Mouse (Mus musculus) stomach, embryonic 15.5 days (tissue): Measurements from ENCODE around the gene Adgrb2. TPM values are rescaled to one million over a fixed set of nuclear protein-coding genes. Genes with fewer than 3 reads are reported as not detected.

ENCODE experiments used
- ATAC-seq: fragments of 200-750 bp; cut with Nextera tagmentation; 2 replicates; pipeline ENCODE4 v1.8.0; 2017; ENCODE audit warnings: low read depth, moderate number of reproducible peaks, moderate TSS enrichment; ENCODE audit not compliant: insufficient read depth, low FRiP score
- H3K27ac ChIP-seq: fragments of 300-500 bp; sonication (generic); 2 replicates; pipeline ENCODE4 v1.5.1; 2015; ENCODE audit warnings: mild to moderate bottlenecking, inconsistent platforms
- H3K27me3 ChIP-seq: fragments of 300-500 bp; sonication (generic); replicated peaks from 2 replicates; pipeline ENCODE4 v1.6.1; 2015; ENCODE audit warnings: inconsistent platforms
- H3K36me3 ChIP-seq: fragments of 300-500 bp; sonication (generic); 2 replicates; pipeline ENCODE4 v1.6.1; 2015; ENCODE audit warnings: inconsistent platforms
- H3K4me1 ChIP-seq: fragments of 300-500 bp; sonication (generic); 2 replicates; pipeline ENCODE4 v1.6.1; 2015; ENCODE audit warnings: inconsistent platforms
- H3K4me2 ChIP-seq: fragments of 300-500 bp; sonication (generic); 2 replicates; pipeline ENCODE4 v1.6.1; 2015; ENCODE audit warnings: mild to moderate bottlenecking, inconsistent platforms
- H3K4me3 ChIP-seq: fragments of 300-500 bp; sonication (generic); replicated peaks from 2 replicates; pipeline ENCODE4 v1.5.1; 2015; ENCODE audit warnings: inconsistent platforms
- H3K9ac ChIP-seq: fragments of 300-500 bp; sonication (generic); 2 replicates; pipeline ENCODE4 v1.6.1; 2015; ENCODE audit warnings: inconsistent platforms
- H3K9me3 ChIP-seq: fragments of 300-500 bp; sonication (generic); 2 replicates; pipeline ENCODE4 v1.6.1; 2016; ENCODE audit warnings: inconsistent platforms
- WGBS: fragments of 180-500 bp; shearing (Covaris S2); methylation state at CpG from one replicate; pipeline ENCODE4 v1.1.7; 2015; 5-methylcytosine and 5-hydroxymethylcytosine counted together
- polyA plus RNA-seq: library from polyadenylated mRNA; unstranded; fragments of >200 nt; fragmentation: Nextera tagmentation; extraction: Ambion mirVana; gene quantifications from 2 replicates; pipeline ENCODE4 v1.2.1, GENCODE M21; 2015

Gene Adgrb2
- polyA plus RNA-seq, 1 experiment from 2014 or later: 2.8 TPM

DNA sequence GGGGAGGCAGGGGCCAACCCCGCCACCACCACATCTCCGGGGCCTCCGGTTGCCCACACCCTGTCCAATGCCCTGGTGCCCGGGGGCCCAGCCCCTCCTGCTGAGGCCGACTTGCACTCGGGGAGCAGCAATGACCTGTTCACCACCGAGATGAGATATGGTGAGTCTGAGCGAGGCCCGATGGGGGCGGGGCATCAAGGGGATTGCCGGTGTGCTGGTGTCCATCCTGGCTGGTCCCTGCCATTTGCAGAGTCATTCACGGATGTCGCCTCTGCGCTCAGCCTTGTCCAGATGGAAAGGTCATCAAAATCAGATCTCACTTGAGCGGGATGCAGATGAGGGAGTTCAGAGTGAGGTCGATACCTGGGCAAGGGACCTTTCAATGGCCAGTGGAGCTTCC lies 8.1 kb downstream of the Adgrb2 start:
- Histone ChIP-seq H3K36me3 (no peaks in the 10 kb centered on the region), H3K9me3 (no peaks in the 10 kb centered on the region), H3K4me2 (no peak overlapping the region), H3K9ac (no peak overlapping the region), H3K4me1 (peaks cover 9% of the 10 kb centered on the region), H3K27me3 (peaks cover 9% of the 10 kb centered on the region), H3K4me3 (no peak overlapping the region), H3K27ac (no peak overlapping the region)
- 77% methylated on average over 16 of the region's 16 CpGs for WGBS
- ATAC-seq: no peak

DNA sequence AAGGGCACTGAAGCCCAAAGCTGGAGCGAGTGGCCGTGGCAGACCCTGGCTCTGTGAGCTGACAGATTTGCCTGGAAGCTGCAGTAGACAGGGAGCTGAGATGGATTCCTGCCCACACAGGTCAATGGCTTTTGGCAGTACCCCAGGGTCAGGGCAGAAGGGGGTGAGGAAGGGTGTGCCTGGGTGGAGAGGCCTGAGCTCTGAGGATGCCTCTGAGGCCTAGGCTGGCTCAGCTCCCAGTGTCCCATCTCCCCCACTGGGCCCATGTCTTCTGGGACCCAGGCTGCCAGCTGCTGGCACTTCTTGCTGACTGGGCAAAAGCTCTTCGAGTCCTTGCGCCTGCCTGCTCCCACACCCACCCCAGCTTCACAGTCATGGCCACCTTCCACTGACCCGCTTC lies 8.5 kb downstream of the Adgrb2 start:
- peaks cover 4% of the 10 kb centered on the region for H3K4me1 ChIP-seq
- H3K9ac ChIP-seq: no peak overlapping the region
- H3K4me3 ChIP-seq: no peak overlapping the region
- H3K9me3 ChIP-seq: no peaks in the 10 kb centered on the region
- no peak overlapping the region for H3K27ac ChIP-seq
- no peak overlapping the region for H3K4me2 ChIP-seq
- H3K27me3 ChIP-seq: peaks cover 5% of the 10 kb centered on the region
- ATAC-seq: no peak
- WGBS: 92% methylated on average over 5 of the region's 5 CpGs
- H3K36me3 ChIP-seq: no peaks in the 10 kb centered on the region

DNA sequence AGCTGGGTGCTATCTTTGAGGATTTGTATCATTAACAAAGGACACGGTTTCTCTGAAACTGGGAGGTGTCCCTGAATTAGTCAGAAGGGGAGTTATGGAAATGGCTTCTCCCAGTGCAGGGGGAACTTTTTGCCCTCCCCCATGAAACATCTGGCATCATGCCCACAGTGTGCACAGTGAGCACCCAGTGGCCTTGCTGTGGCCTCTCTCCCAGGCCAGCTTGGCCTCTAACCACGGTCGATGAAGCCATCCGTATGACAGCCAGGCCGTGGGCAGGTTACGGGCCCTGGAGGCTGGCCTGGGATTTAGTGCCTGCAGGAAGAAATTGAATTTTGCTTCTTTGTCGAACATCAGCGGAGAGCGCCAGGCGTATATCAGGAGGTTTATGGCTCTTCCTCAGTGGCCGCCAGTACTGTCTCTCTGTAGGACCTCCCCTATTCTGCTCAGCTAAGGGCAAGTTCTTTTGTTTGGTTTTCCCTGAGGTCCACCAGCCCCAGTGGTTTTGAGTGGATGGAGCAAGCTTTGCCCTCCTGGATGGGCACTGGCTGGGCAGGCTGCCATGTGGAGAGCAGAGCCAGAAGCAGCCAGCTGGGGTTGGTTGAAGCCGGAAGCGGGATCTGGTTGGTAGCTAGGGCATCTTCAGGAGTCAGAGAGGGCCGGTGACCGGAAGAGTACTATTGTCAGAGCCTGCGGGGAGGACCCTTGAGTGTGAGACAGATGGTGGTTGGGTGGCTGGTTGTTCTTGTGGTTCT lies 9.4 kb downstream of the Adgrb2 start:
- Histone ChIP-seq H3K27ac (no peak overlapping the region), H3K36me3 (no peaks in the 10 kb centered on the region), H3K4me1 (0 out of 2 replicates have a peak, but pooled peaks cover 2% of the 10 kb centered on the region), H3K27me3 (no peaks in the 10 kb centered on the region; the same call in 1 of the 2 replicates), H3K9me3 (no peaks in the 10 kb centered on the region), H3K9ac (no peak overlapping the region), H3K4me3 (no peak overlapping the region), H3K4me2 (no peak overlapping the region)
- no peak for ATAC-seq
- 85% methylated on average over 16 of the region's 16 CpGs for WGBS

DNA sequence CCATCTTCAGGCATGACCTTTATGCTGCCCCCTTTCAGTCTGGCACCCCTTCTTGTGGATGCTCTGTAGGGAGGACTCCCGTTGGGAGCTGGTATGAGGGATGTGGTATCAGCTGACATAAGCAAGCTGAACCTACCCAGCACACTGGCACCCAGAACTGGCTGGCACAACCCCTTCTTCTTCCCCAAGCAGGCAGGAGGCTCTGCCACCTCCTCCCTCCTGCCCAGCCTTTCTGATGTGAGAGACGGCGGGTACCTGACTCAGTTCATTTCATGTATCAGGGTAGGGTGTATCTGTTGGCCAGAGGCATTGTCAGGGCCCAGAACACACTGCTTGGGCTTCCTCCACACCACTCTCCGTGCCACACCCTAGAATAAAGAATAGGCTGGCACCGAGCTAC lies 10.1 kb downstream of the Adgrb2 start:
- 0 out of 2 replicates have a peak, but pooled peaks cover 2% of the 10 kb centered on the region for H3K4me1 ChIP-seq
- no peaks in the 10 kb centered on the region for H3K9me3 ChIP-seq
- no peak overlapping the region for H3K9ac ChIP-seq
- 79% methylated on average over 5 of the region's 5 CpGs for WGBS
- H3K4me2 ChIP-seq: no peak overlapping the region
- H3K36me3 ChIP-seq: no peaks in the 10 kb centered on the region
- H3K27ac ChIP-seq: no peak overlapping the region
- ATAC-seq: no peak
- no peak overlapping the region for H3K4me3 ChIP-seq
- no peaks in the 10 kb centered on the region; the same call in 1 of the 2 replicates for H3K27me3 ChIP-seq

DNA sequence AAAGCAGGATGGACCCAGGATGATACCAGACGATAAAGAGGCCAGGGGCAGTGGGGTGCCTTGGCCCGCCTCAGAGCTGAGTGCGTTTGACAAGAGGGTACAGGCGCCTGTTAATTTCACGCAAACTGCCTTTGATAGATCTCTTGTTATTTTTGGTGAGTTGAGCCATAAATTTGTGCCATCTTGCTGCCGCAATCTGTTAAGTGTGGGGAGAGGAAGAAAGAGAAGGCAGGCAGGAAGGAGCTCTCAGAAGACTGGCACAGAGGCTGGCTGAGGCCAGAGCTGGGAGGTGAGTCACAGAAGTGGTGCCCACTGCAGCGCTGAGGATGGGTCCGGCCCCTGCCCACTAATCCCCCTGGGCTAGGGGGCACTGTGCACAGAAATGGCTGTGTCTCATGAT lies 10.6 kb downstream of the Adgrb2 start:
- no peak overlapping the region for H3K9ac ChIP-seq
- no peaks in the 10 kb centered on the region for H3K36me3 ChIP-seq
- ATAC-seq: no peak
- H3K4me1 ChIP-seq: 0 out of 2 replicates have a peak, but pooled peaks cover 2% of the 10 kb centered on the region
- no peaks in the 10 kb centered on the region; the same call in 1 of the 2 replicates for H3K27me3 ChIP-seq
- H3K27ac ChIP-seq: no peak overlapping the region
- H3K4me2 ChIP-seq: no peak overlapping the region
- H3K9me3 ChIP-seq: no peaks in the 10 kb centered on the region
- H3K4me3 ChIP-seq: no peak overlapping the region
- WGBS: 81% methylated on average over 8 of the region's 8 CpGs

GRCm38 (mm10) chr4:129996015-129996414 lies 11.3 kb downstream of the Adgrb2 start:
- Histone ChIP-seq H3K27ac (no peak overlapping the region), H3K9me3 (no peaks in the 10 kb centered on the region), H3K4me2 (no peak overlapping the region), H3K9ac (no peak overlapping the region), H3K27me3 (no peaks in the 10 kb centered on the region; the same call in 1 of the 2 replicates), H3K4me3 (no peak overlapping the region), H3K36me3 (no peaks in the 10 kb centered on the region), H3K4me1 (0 out of 2 replicates have a peak, but pooled peaks cover 2% of the 10 kb centered on the region)
- 78% methylated on average over 4 of the region's 4 CpGs for WGBS
- no peak for ATAC-seq

DNA sequence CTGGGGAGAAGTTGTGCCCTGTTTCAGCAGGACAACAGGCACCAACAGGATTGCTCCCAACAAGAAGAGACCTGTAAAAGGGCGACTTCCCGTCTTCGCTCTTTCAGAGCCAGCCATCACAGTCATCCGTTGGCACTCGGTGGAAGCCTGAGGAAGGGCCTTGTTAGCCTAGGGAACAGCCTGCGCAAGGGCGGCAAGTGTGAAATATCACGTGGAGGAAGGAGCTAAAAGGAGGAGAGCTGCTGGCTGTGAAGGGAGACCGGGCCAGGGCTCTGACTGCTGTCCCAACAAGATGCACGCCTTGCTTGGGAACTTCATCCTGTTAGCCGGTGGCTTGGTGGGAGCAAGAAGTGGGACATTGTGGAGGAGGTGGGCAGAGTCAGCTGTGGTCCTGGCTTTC lies 13.5 kb downstream of the Adgrb2 start:
- Histone ChIP-seq H3K9me3 (no peaks in the 10 kb centered on the region), H3K36me3 (no peaks in the 10 kb centered on the region), H3K9ac (no peak overlapping the region), H3K4me2 (no peak overlapping the region), H3K27ac (no peak overlapping the region), H3K4me3 (no peak overlapping the region), H3K27me3 (no peaks in the 10 kb centered on the region; the same call in 1 of the 2 replicates), H3K4me1 (0 out of 2 replicates have a peak, but pooled peaks cover 2% of the 10 kb centered on the region)
- no peak for ATAC-seq
- WGBS: 57% methylated on average over 11 of the region's 11 CpGs

DNA sequence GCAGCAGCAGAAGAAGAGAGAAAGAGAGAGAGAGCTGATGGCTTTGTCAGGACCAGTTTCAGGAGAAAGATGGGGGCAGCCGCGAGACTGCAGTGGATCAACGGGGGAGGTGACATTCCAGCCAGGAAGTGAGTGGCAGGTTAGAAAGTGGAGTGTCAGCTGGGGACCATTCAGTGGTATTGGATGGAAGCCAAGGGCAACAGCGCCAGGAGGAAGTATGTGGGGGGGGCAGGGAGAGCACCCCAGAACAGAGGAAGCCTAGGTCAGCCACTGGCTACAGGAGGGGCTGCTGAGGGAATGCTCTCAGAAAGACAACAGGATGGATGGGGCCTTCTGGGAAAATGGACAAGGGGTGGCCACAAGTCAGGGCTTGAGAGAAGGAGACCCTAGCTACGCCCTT lies 17.0 kb downstream of the Adgrb2 start:
- H3K4me3 ChIP-seq: no peak overlapping the region
- ATAC-seq: no peak
- H3K27me3 ChIP-seq: peaks cover 12% of the 10 kb centered on the region
- no peaks in the 10 kb centered on the region for H3K36me3 ChIP-seq
- WGBS: 30% methylated on average over 5 of the region's 5 CpGs
- no peak overlapping the region for H3K9ac ChIP-seq
- H3K27ac ChIP-seq: no peak overlapping the region
- H3K4me1 ChIP-seq: peaks cover 3% of the 10 kb centered on the region
- H3K9me3 ChIP-seq: no peaks in the 10 kb centered on the region
- H3K4me2 ChIP-seq: no peak overlapping the region

DNA sequence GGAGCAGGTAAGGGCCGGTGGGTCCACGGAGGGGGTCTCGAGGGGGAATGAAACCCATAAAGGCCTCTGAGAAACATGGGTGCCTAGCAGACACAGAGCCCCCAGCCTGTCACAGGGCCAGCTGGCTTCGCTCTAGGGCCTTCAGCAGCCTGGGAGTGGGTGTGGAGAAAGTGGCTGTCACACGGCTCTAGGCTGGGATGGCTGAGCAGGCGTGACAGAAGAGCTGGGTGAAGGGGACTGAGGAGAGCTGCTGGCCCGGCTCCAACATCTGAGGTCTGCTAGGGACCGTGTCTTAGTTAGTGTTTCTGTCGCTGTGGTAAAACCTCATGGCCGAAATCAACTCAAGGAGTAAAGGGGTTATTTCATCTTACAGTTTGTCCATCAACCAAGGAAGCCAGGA lies 17.5 kb downstream of the Adgrb2 start:
- Histone ChIP-seq H3K4me1 (peaks cover 7% of the 10 kb centered on the region), H3K9ac (no peak overlapping the region), H3K27ac (no peak overlapping the region), H3K36me3 (no peaks in the 10 kb centered on the region), H3K27me3 (peaks cover 16% of the 10 kb centered on the region), H3K4me3 (no peak overlapping the region), H3K4me2 (no peak overlapping the region), H3K9me3 (no peaks in the 10 kb centered on the region)
- ATAC-seq: peak; percentile 53; the same call in 1 of the 2 replicates
- 59% methylated on average over 10 of the region's 10 CpGs for WGBS

DNA sequence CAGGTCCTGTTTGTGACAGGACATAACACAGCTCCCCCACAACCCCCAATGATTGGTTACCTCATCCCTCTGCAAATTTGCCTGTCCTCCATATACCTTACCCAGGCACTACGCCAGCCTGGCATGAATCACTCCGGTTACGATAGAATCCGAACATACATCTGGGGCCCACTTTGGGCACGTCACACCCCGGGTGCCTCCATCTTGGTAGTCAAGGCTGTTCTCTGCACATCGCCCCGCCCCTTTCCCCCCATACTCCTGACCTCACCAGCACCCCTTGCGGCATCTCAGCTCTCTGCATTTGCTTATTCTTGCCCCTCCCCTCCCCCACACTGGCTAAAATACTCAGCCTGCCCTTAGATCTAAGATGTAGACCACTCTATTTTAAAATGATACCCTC lies 20.9 kb downstream of the Adgrb2 start:
- Histone ChIP-seq H3K9ac (no peak overlapping the region), H3K27ac (no peak overlapping the region), H3K36me3 (no peaks in the 10 kb centered on the region), H3K4me2 (no peak overlapping the region), H3K4me3 (no peak overlapping the region), H3K9me3 (no peaks in the 10 kb centered on the region), H3K4me1 (peaks cover 7% of the 10 kb centered on the region), H3K27me3 (peaks cover 28% of the 10 kb centered on the region)
- 53% methylated on average over 9 of the region's 9 CpGs for WGBS
- no peak for ATAC-seq

DNA sequence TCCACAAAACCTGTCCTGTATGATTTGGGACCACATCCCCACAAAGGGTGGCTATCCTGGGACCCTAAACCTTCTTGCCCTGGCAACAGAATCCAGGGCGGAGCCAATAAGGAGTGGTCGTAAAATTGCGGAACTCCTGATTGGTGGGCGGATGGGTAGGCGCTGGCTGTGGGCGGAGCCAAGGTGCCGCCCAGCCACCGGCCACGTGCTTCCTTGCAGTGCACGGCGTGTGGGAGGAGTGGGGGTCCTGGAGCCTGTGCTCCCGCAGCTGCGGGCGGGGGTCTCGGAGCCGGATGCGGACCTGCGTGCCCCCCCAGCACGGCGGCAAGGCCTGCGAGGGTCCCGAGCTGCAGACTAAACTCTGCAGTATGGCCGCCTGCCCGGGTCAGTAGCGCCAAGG lies 21.9 kb downstream of the Adgrb2 start:
- Histone ChIP-seq H3K27ac (no peak overlapping the region), H3K36me3 (no peaks in the 10 kb centered on the region), H3K27me3 (peaks cover 28% of the 10 kb centered on the region), H3K9me3 (no peaks in the 10 kb centered on the region), H3K4me2 (peak overlapping the region; percentile 62), H3K4me3 (peak overlapping the region; percentile 32), H3K9ac (no peak overlapping the region), H3K4me1 (peaks cover 7% of the 10 kb centered on the region)
- no peak for ATAC-seq
- 11% methylated on average over 25 of the region's 25 CpGs for WGBS

GRCm38 (mm10) chr4:130009043-130009442 lies 24.4 kb downstream of the Adgrb2 start:
- H3K4me2 ChIP-seq: no peak overlapping the region
- no peak for ATAC-seq

More at GRCm38 (mm10) chr4:130009043-130009442, 24.4 kb downstream of the Adgrb2 start:
- Histone ChIP-seq H3K4me3 (no peak overlapping the region), H3K27ac (no peak overlapping the region), H3K9ac (no peak overlapping the region), H3K4me1 (peaks cover 7% of the 10 kb centered on the region), H3K36me3 (no peaks in the 10 kb centered on the region), H3K9me3 (no peaks in the 10 kb centered on the region), H3K27me3 (peaks cover 28% of the 10 kb centered on the region)
- WGBS: 70% methylated on average over 14 of the region's 14 CpGs
